Mouse (Mus musculus) 416B (cell line): ENCODE data around the gene Ccsap.
"Not testable (repeated sequence)": the region's sequence is repeated elsewhere in the genome, so short reads cannot be mapped to it uniquely, and the experiment has no call there.

Experiments used
- DNase-seq: peaks from one replicate; pipeline ENCODE4 v3.0.0; 2011; ENCODE audit warnings: low read depth

Ccsap gene

DNA sequence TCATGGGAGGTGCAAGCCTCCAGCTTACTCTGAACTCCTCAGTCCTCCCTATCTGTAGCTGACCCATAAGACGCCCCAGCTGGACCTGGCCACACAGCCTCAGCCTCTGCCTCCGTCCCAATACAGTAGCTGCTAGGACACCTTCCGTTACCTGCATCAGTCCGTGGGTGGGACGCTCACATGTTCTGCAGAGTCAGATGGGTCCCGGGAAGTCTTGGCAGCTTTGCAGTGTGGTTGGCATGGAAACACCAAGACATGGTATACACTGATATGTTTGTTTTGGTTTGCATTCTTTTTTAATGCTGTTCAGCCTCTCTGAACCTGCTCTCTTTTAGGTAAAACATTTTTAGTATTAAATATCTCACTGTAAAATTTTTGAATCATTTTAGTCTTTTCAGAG lies 23.7 kb downstream of the Ccsap start:
- DNase-seq, result no peak

DNA sequence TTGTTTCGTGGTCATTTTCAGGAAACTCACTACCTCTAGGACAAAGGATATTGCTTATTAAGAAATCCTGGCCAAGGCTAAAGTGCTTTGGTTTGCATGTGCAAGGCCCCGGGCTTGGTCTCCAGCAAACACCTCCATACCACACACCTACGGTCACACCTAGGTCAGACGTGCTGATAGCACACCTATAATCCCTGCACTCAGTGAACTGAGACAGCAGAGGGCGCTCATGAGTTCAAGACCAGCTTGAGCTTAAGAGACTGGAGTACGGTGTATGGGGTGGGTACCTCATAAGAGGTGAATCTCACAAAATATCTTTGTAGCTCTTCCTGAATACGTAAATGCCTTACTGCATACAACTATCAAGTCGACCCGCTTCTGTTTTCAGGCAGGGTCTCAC lies 24.6 kb downstream of the Ccsap start:
- peak; percentile 71 for DNase-seq

DNA sequence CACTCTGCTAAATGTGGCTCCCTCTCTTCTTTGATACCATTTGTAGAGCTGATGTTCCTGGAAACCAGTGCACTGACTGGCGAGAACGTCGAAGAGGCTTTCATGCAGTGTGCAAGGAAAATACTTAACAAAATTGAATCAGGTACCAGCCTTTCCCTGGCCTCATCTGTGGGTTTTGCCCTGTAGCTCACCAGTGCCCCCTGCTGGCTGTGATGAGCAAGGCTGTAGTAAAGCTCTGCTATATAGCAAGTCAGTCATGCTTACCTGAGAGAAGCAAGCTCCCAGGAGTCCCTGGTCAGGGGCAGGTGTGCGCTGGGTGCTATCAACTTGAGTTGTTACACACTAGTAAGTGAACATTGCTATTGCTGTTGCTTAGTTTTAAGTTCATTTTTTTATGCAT lies 27.3 kb downstream of the Ccsap start:
- peak; percentile 65 for DNase-seq

DNA sequence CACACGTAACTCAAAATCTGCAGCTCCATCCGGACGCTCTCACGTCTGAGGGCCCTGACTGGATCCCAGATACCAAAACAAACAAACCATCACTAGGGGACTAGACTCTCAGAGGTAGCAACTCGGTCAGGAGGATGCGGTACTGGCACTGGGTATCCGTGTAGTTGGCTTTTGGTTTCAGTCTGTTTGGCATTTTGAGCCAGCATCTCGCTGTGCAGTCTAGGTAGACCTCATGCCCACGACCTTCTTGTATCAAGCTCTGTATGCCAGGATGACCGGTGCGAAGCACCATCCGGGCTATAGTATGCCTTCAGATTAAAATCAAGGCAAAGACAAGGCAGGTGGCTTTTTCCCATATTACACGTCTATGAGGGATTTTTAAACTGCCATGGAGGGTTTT lies 32.5 kb downstream of the Ccsap start:
- no peak for DNase-seq

DNA sequence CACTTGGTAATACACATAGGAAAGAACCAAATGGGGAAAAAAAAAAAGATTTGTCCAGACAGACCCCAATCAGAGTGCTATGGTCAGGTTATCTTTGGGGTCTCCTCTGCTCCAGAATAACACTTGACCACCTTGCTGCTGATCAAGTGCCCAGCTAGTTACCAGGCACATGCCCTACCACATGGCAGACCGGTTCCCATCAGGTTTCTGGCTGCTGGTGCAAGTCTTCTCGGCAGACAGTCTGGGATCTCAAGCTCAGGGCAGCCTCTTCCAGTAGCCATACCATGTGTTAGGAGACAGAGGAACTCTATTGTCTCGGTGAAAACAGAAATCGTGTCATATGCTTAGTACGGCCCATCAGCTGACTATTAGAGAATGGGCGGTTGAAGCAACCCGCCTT lies 33.3 kb downstream of the Ccsap start:
- DNase-seq, result no peak

DNA sequence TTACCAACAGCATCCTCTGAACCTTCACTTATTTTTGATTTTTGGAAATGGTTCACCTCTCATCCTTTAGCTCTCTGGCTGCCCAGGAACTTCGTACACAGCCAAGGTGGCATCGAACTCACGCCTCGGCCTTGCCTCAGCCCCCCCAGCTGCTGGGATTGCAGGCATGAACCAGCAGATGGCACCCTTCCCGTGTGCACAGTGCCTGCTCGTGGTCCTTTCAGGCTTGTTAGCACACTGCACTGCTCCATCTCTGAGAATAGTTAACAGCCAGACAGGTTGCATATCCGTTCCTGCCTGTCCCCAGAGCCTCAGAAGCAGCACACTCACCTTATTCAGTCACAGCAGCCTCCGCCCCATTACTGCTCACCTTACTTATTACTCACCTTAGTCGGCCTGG lies 34.0 kb downstream of the Ccsap start:
- peak; percentile 30 for DNase-seq

DNA sequence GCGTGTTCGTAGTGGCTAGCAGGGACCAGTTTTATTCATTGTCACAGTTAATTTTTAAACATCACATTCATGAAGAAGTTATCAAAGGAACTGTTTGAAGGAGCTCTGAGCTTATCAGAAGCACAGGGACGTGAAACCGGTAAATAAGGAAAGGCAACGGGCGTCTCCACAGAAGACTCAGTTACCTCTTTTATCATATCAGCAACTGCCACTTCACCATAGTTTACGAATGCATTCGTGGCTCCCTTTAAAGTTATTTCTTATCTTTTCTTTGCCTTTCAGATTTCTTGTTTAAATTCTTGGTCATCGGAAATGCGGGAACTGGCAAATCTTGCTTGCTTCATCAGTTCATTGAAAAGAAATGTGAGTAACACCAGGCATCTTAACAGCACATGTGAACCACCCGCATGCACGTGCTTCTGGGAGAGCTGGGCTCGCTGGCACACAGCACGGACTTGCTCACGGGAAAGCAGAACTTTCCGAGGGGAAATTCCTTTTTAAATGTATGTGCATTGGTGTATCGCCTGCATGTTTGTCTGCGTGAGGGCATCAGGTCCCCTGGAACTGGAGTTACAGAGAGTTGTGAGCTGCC lies 36.4 kb downstream of the Ccsap start:
- no peak for DNase-seq

DNA sequence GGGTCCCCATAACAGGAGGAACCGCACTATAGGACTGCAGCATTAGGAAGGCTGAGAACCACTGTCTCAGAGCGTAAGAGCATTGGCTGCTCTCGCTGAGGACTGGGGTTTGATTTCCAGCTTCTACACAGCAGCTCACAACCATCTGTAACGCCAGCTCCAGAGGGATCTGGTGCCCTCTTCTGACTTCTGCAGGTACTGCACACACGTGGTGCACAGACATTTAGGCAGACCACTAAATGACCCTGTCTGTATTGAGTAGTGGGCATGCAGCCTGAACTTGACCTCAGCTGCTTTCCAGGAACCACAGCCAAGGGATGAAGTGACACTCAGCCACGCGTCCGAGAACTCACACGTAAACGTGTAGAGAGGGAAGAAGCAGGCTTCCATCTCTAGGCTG lies 36.9 kb downstream of the Ccsap start:
- DNase-seq, result no peak

DNA sequence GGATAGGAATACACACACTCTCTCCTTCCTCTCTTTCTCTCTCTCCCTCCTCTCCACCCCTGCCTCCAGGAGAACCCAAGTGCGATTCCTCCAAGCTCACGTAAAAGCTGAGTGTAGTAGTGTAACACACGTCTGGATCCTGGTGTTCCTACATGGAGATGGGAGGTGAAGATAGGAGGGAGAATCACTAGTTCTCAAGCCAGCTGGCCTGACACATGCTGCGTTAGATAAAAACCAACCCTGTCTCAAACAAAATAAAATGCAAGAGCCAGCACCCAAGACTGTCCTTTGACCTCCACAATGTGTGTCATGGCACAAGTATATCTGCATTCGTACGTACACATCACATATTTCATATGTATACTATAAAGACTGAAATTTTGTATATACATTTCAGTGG lies 39.2 kb downstream of the Ccsap start:
- DNase-seq, result no peak

DNA sequence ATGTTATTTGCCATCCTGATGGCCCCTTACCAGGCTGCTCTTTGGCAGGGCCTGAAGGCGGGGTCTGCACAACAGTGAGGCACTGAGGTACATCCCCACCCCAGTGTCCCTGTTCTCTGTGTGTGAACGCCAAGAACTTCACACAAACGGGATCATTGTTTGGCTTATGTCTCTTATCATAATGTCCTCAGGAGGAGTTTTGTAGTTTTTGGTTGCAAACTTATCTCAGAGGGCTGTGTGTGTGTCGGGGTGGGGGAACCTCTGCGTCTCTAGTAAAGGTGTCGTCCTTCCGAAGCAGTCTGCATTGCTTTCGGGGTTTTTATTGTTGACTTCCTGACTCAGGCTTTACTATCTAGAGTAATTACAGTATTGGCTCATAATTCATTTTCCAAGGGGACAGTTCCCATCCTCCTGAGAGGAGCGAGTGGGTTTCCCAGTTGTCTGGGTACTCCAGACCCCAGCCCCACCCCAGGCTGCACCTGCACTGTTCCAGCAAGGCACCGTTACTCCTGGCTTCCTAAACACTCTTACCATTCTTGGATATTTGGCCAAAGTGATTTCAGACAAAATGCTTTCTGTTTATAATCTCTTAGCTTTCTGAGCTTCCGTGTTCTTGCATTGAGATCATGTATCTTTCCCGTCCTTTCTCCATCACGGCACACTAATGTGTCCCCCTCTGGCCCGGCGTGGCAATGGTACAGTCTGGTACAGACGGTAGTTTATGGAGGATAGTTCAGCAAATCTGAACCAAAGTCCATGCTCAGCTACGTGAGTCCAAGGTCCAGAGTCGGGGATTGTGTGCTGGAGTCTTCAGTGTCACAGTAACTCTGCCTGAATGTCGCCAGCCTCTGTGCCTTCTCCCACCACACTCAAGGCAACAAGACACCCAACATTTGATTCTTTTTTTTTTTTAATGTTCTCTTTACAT lies 40.1 kb downstream of the Ccsap start:
- DNase-seq, result no peak

DNA sequence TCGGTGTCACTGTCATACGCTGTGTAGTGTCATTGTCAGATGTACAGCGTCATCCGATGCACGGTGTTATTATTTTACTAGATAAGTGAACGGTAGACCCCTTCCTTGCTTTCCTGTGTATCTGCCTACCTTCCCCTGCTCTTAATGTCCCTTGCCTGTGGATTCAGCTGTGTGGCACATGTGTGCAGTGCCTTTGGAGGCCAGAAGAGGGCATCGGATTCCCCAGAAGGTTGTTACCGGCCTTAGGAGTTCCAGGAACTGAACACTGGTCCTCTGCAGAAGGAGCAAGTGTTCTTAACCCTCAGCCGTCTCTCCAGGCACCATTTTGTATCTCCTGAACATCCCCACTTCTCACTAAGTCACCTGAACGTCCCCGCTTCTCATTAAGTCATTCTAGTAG lies 42.3 kb downstream of the Ccsap start:
- DNase-seq, result no peak

DNA sequence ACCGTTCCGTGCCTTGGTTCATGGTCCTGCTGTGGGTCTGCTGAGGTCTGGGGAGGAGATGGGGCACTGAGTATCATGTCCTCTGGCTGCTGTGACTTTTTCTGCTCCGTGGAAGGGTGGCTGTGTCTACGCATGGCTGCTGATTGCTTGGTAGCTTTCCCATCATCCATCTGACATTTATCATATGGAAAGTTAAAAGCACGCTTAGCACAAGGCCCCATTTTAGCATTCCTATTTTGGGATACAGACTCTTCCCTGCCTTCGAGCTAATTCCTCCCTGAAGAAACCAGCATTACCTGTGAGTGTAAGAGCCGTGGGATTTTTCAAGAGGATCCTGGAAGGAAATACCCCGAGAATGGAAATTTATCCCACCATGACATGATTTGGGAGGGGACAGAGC lies 43.1 kb downstream of the Ccsap start:
- no peak for DNase-seq

DNA sequence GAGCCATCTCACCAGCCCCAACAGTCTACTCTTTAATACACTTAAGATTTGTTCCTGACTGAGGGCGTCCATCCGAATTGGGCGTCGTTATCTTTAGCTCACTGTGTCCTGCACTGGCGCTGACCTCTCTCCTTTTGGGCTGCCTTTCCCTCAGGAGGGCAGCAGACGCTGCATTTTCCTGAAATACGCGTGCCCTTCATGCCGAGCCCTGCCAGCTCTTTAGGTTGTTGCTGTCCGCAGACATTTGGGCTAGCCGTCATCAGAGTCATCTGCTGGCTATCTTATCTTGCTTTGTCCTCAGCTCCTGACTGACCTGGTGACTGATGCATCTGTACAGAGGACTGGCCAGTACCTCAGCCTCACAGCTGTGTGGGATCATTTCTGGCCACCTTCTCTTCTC lies 44.7 kb downstream of the Ccsap start:
- no peak for DNase-seq

DNA sequence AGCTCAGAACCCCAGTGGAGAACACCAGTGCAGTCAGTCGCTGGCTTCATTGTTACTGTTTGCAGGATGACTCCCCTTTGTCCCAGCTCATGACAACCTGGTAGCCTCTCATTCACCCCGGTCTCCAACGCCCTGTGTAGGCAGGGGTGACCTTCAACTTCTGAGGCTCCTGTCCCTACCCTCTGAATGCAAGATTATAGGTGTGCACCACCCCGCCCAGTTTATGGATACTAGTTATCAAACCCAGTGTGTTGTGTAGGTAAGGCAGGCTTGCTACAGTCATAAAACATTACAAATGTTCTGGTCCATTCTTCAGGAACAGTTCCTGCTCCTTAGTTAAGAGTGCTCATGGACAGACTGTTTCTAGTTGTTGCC lies 46.1 kb downstream of the Ccsap start:
- no peak for DNase-seq

DNA sequence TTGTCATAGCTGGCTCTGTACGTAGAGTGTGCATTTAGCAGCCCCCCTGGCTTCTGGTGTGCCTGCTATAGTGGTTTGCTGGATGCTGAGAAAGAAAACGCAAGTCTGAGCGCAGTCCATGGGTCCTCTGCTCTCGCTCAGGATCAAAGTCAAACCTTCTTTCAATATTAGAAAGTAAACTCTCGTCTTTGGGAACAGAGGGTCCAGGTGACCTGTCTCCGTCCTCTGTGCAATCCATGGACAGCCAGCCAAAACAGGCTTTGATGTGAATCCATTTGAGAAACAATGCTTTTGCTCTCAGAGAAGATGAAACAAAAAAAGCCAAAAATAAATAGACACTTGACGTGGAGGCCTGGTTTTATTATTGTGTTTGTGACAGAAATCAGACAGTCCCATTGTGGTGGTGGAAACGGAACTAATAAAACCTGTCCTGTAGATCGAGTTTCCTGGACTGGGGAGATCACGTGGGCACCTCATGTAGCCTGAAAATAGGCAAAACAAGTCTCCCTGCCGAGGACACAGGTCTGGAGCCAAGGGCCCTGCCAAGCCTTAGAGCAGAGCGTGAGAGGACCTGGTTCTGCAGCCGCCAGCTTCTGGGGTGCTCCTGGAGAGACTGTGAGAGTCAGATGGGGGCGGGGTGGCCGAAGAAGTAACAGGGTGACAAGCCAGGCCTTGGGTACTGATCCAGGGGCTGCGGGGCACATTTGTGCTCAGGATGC lies 46.7 kb downstream of the Ccsap start:
- no peak for DNase-seq

DNA sequence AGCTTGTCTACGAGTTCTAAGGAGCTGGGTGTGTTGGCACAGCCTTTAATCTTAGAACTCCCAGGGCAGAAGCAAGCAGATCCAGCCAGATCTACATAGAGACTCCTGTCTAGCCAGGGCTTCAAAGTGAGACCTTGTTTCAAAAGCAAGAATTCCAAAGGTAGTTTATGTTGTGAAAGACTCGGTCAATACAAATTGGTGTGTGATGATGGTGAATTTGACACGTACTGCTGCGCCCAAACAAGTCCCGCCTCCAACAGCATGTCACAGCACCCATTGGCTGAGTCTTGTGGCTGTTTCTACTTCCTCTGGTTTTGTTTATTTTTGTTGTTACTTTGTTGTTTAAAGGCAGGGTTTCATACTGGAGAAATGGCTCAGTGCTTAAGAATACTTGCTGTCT lies 47.8 kb downstream of the Ccsap start:
- DNase-seq, result no peak

DNA sequence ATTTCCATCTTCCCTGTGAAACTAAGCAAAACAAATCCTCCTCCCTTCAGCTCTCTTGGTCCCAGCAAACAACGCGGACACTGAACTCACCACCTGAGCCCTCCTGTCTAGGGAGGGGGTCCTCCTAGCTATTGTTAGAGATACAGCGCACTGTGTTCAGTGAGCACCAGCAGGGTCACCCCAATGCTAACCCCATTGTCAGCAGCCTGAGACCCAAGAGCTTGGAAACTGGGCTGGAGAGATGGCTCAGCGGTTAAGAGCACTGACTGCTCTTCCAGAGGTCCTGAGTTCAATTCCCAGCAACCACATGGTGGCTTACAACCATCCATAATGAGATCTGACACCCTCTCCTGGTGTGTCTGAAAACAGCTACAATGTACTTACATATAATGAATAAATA lies 50.7 kb downstream of the Ccsap start:
- not testable (repeated sequence) for DNase-seq

DNA sequence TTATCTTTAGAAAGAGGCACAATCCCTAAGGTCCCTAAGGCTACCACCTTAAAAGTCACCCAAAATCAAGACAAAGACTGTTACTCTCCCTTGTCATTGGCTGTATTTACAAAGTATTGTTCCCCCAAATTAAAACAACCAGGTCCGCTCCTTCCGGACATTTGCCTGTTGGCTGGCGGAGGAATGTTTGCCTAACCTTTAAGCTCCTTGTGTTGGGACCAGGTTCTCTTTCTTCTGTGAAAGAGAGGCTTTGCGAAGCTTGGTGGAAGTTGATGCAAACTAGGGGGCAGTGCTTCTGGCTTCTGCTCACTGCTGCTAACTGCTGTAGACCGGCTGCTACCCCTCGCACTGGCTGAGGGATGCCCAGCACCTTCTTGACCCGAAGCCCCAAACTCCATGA lies 51.3 kb downstream of the Ccsap start:
- no peak for DNase-seq

DNA sequence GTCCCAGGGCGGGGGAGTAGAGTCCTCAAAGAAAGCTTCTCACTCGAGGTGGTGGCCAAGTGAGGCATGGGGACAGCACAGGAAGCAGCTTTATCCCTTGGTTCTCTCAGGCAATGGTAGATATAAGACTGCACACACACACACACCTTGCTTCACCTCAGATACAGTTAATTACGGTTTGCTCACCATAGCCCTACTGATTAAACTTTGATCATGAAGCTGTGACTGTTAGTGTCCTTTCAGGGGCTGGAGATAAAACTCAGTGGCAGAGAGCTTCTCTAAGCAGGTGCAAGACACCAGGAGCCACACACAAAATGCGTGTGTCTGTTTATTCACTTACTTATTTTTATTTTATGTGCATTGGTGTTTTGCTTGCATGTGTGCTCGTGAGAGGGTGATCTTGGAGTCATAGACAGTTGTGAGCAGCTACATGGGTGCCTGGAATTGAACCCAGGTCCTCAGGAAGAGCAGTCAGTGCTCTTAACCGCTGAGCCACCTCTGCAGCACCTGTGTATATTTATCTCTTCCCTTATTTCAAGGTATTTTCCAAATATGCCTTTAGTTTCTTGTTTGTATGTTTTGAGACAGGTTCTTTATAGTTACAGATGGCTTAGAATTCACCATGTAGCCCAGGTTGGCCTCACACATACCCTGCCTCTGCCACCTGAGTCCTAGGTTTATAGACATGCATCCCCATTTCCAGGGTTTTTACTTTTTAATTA lies 52.0 kb downstream of the Ccsap start:
- no peak for DNase-seq

DNA sequence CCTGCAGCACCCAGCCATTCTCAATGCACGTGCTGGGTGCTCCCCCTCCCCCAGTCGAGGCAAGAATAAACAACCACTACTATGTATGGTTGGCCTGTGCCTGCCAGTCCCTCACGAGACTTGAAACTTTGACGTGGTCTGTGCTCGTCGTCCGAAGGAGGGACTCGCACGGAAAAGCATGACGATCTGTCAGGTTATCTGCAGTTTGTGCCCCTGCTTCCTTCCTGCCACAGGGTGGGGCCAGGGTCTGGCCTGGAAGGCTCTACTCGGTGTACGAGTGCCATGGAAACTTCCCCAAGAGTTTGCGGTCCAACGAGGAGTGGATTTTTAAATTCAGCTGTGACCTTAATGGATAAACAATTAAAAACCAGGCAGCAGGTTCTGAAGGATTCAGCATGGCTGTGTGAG lies 53.0 kb downstream of the Ccsap start:
- DNase-seq, result peak; percentile 88

DNA sequence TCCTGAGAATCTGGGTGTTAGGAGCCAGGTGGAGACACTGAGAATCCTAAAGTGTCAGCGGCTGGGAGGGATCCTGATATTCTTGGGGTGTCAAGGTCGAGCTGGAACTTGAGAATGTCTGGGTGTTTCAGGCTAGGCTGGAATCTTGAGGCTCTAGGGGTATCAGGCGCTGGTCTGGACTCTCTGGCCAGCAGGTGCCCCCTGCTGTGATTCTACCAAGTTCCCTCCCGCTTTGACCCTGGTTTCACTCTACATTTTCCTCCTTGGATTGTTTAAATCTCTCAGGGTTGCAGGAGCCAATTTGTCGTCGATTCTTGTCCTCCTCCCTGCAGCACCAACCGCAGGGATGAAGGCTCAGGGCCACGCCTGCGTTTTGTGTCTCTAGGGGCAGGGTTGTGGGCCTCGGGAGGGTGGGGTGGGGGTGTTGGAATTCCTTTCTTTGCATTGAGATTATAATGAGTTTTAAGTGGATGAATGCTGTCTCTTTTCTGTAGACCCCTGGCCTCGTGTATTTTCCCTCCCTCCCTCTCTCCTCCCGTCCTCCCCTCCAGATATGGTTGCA lies 53.6 kb downstream of the Ccsap start:
- no peak for DNase-seq

DNA sequence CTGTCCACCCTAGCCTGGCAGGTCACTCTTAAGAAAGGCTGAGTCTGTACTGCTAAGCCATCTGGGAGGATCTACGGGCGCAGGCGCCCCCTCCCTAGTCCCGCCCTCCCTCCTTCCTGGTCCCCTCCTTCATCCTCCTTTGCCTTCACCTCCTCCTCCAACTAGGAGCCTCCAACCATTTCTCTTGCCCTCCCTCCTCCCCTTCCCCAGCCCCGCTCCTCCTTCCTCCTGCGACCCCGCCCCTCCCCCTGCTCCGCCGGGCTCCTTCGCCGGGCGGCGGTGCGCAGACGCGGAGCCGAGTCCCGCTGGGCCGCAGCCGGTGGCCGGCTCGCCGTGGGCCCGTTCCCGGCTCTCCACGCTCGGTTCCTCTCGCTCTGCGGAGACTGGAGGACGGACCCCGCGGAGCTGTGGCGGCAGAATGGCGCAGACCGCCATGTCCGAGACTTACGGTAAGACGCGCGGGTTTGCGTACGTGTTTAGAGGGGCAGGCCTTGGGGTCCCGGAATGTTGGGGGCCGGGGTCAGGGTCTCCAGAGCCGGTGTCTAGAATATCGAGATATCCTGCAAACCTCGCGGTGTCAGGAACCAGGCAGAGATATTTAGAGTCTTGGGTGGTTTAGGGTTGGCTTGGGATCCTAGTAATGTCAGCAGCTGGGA lies 54.2 kb downstream of the Ccsap start, which contains the start of gene Rab4a:
TSS of gene Rab4a (plus strand) at position 268 of the 656 bp plus-strand sequence.
- peak; percentile 94 for DNase-seq
